16 mouse cellular contexts compared by ENCODE assay signal in the genomic region with DNA sequence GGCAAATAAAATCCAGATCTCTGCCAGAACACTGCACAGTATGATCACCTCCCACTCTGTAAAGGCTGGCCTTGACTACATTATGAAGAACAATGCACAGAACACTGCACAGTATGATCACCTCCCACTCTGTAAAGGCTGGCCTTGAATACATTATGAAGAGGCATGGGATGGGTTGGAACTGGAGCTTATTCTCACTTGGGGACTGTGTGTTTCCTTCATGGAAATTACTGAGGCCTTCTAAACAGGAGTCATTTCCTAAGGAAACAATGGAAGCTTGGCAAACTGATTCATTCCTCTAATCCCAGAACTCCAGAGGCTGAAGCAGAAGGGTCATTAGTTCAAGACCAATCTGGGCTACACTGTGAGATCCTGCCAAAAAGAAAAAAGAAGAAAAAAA.
DNase-seq lines count a peak whose midpoint lies in the region; ATAC-seq lines count a peak whose summit lies in the region.
"Had no signal": no experiment of that assay in that cellular context is flagged by ENCODE, and none has a peak within 500 bp of the region (broad histone marks: within the 10 kb centered on the region; RNA-seq: fewer than 3 reads in every experiment).

No protein-coding gene starts in this region.

- H3K27ac ChIP-seq in forebrain, embryonic 13.5 days, result no peak overlapping the region
- no peak overlapping the region for H3K27ac ChIP-seq in forebrain, embryonic 12.5 days
- H3K27ac ChIP-seq in forebrain, embryonic 14.5 days (ENCODE audit: low read depth, low read length), result no peak overlapping the region
- no peak overlapping the region for H3K27ac ChIP-seq in hindbrain, embryonic 16.5 days (ENCODE audit: low read depth, low read length)
- H3K27ac ChIP-seq: heart, embryonic 15.5 days; liver, embryonic 14.5 days; stomach, postnatal 0 days had no signal

- peak; percentile 68 for ATAC-seq in forebrain, embryonic 13.5 days
- ATAC-seq in forebrain, embryonic 12.5 days (ENCODE audit: low FRiP score), result no peak
- peak; percentile 54; the same call in 1 of the 2 replicates for ATAC-seq in forebrain, embryonic 14.5 days
- peak; percentile 83 for ATAC-seq in hindbrain, embryonic 16.5 days
- ATAC-seq: Patski had no signal

- H3K4me1 ChIP-seq in forebrain, embryonic 13.5 days, result no peaks in the 10 kb centered on the region
- H3K4me1 ChIP-seq in forebrain, embryonic 12.5 days, result no peaks in the 10 kb centered on the region
- H3K4me1 ChIP-seq in forebrain, embryonic 14.5 days (ENCODE audit: control insufficient read depth, insufficient read depth, low read length), result no peaks in the 10 kb centered on the region
- no peaks in the 10 kb centered on the region for H3K4me1 ChIP-seq in hindbrain, embryonic 16.5 days (ENCODE audit: control insufficient read depth, insufficient read depth, low read depth, low read length)
- H3K4me1 ChIP-seq: heart, embryonic 15.5 days had no signal

- no peaks in the 10 kb centered on the region for H3K36me3 ChIP-seq in forebrain, embryonic 13.5 days (ENCODE audit: poor library complexity, severe bottlenecking)
- H3K36me3 ChIP-seq in forebrain, embryonic 12.5 days (replicated peaks), result no peaks in the 10 kb centered on the region
- H3K36me3 ChIP-seq in forebrain, embryonic 14.5 days (ENCODE audit: control insufficient read depth, insufficient read depth, low read length), result no peaks in the 10 kb centered on the region
- H3K36me3 ChIP-seq in hindbrain, embryonic 16.5 days (ENCODE audit: control insufficient read depth, insufficient read depth, low read length), result no peaks in the 10 kb centered on the region
- H3K36me3 ChIP-seq: heart, embryonic 15.5 days had no signal

- H3K9me3 ChIP-seq in forebrain, embryonic 13.5 days (replicated peaks), result no peaks in the 10 kb centered on the region
- no peaks in the 10 kb centered on the region for H3K9me3 ChIP-seq in forebrain, embryonic 12.5 days
- H3K9me3 ChIP-seq in forebrain, embryonic 14.5 days (replicated peaks; ENCODE audit: control insufficient read depth, low read length), result no peaks in the 10 kb centered on the region
- no peaks in the 10 kb centered on the region for H3K9me3 ChIP-seq in hindbrain, embryonic 16.5 days (ENCODE audit: control insufficient read depth, low read length)
- H3K9me3 ChIP-seq: heart, embryonic 15.5 days had no signal

- no peak overlapping the region for H3K4me2 ChIP-seq in forebrain, embryonic 13.5 days
- no peak overlapping the region for H3K4me2 ChIP-seq in forebrain, embryonic 12.5 days
- no peak overlapping the region for H3K4me2 ChIP-seq in forebrain, embryonic 14.5 days (ENCODE audit: low read length)
- no peak overlapping the region for H3K4me2 ChIP-seq in hindbrain, embryonic 16.5 days (ENCODE audit: low read length)
- H3K4me2 ChIP-seq: heart, embryonic 15.5 days had no signal

- peak; percentile 9 for DNase-seq in ES-CJ7 (ENCODE audit: low read depth, low spot score)
- DNase-seq in forebrain, embryonic 14.5 days (ENCODE audit: low spot score), result peak; percentile 4
- DNase-seq in spleen, adult 18-20 months, result no peak
- DNase-seq in kidney, postnatal 4 days, result no peak
- DNase-seq in cerebellum, adult 11-12 months, result no peak
- DNase-seq: cerebellum, adult 11 months; kidney, adult 8-10 months; lung, postnatal 10 days; thymus, postnatal 25 days had no signal

- no peaks in the 10 kb centered on the region for H3K27me3 ChIP-seq in forebrain, embryonic 13.5 days
- no peaks in the 10 kb centered on the region for H3K27me3 ChIP-seq in forebrain, embryonic 12.5 days
- H3K27me3 ChIP-seq in forebrain, embryonic 14.5 days (replicated peaks; ENCODE audit: control insufficient read depth, insufficient read depth, low read length), result no peaks in the 10 kb centered on the region
- no peaks in the 10 kb centered on the region for H3K27me3 ChIP-seq in hindbrain, embryonic 16.5 days (replicated peaks; ENCODE audit: control insufficient read depth, insufficient read depth, low read length)
- H3K27me3 ChIP-seq: heart, embryonic 15.5 days; Patski had no signal

- H3K4me3 ChIP-seq in forebrain, embryonic 13.5 days, result no peak overlapping the region
- no peak overlapping the region for H3K4me3 ChIP-seq in forebrain, embryonic 12.5 days (replicated peaks)
- H3K4me3 ChIP-seq in forebrain, embryonic 14.5 days (ENCODE audit: low read depth, low read length), result no peak overlapping the region
- H3K4me3 ChIP-seq in hindbrain, embryonic 16.5 days (ENCODE audit: low read length), result no peak overlapping the region
- H3K4me3 ChIP-seq: heart, embryonic 15.5 days had no signal

- no peak overlapping the region for H3K9ac ChIP-seq in forebrain, embryonic 13.5 days
- no peak overlapping the region for H3K9ac ChIP-seq in forebrain, embryonic 12.5 days
- H3K9ac ChIP-seq in forebrain, embryonic 14.5 days (ENCODE audit: low read length), result no peak overlapping the region
- H3K9ac ChIP-seq in hindbrain, embryonic 16.5 days (ENCODE audit: low read depth, low read length), result no peak overlapping the region
- H3K9ac ChIP-seq: heart, embryonic 15.5 days; liver, embryonic 14.5 days had no signal

Comparison
In these comparisons a context has a peak if more than half of its experiments do, and no peak if none do; other contexts are left out.
1. DNase-seq: peak in ES-CJ7 (single experiment) and forebrain, embryonic 14.5 days (single experiment); none in spleen, adult 18-20 months (0 of 2), kidney, postnatal 4 days (0 of 2) and cerebellum, adult 11-12 months (single experiment).